Mouse (Mus musculus): ENCODE data around the gene Csmd2. TPM values are rescaled to one million over a fixed set of nuclear protein-coding genes. Genes with fewer than 3 reads are reported as not detected.
"Not testable (repeated sequence)": the region's sequence is repeated elsewhere in the genome, so short reads cannot be mapped to it uniquely, and the experiment has no call there.

The Csmd2 gene
- total RNA-seq, 2 experiments from 2014 or later: 39.0 to 40.2 TPM

- no peak for DNase-seq (ENCODE audit: low spot score in 2 of 2)
Measured at GRCm38 (mm10) chr4:128041901-128042300, 54.2 kb downstream of the Csmd2 start.

- no peak for DNase-seq (ENCODE audit: low spot score in 2 of 2)
Measured at GRCm38 (mm10) chr4:128042626-128043025, 55.0 kb downstream of the Csmd2 start.

GRCm38 (mm10) chr4:128048716-128049115 lies 61.1 kb downstream of the Csmd2 start:
- no peak for DNase-seq (ENCODE audit: low spot score in 2 of 2)

- no peak for DNase-seq (ENCODE audit: low spot score in 2 of 2)
Measured at GRCm38 (mm10) chr4:128052701-128053100, 65.0 kb downstream of the Csmd2 start.

- not testable (repeated sequence) for DNase-seq (ENCODE audit: low spot score in 2 of 2)
Measured at GRCm38 (mm10) chr4:128061274-128061673, 73.6 kb downstream of the Csmd2 start.

GRCm38 (mm10) chr4:128067189-128067588 lies 79.5 kb downstream of the Csmd2 start:
- peak; percentile 36 to 63 for DNase-seq (ENCODE audit: low spot score in 2 of 2)

GRCm38 (mm10) chr4:128084466-128084865 lies 96.8 kb downstream of the Csmd2 start:
- DNase-seq (ENCODE audit: low spot score in 2 of 2): no peak

- DNase-seq (ENCODE audit: low spot score in 2 of 2): peak; percentile 24 to 57
Measured at GRCm38 (mm10) chr4:128085096-128085495, 97.4 kb downstream of the Csmd2 start.

GRCm38 (mm10) chr4:128087147-128087606 lies 99.5 kb downstream of the Csmd2 start:
- no peak for DNase-seq (ENCODE audit: low spot score in 2 of 2)

GRCm38 (mm10) chr4:128087704-128088103 lies 100.0 kb downstream of the Csmd2 start:
- DNase-seq (ENCODE audit: low spot score in 2 of 2): no peak

GRCm38 (mm10) chr4:128088264-128088663 lies 100.6 kb downstream of the Csmd2 start:
- DNase-seq (ENCODE audit: low spot score in 2 of 2): no peak

GRCm38 (mm10) chr4:128091938-128092337 lies 104.3 kb downstream of the Csmd2 start:
- DNase-seq (ENCODE audit: low spot score in 2 of 2): peak; percentile 61 to 72

- no peak for DNase-seq (ENCODE audit: low spot score in 2 of 2)
Measured at GRCm38 (mm10) chr4:128099515-128099914, 111.9 kb downstream of the Csmd2 start.

- no peak for DNase-seq (ENCODE audit: low spot score in 2 of 2)
Measured at GRCm38 (mm10) chr4:128100541-128100940, 112.9 kb downstream of the Csmd2 start.

GRCm38 (mm10) chr4:128116331-128116730 lies 128.7 kb downstream of the Csmd2 start:
- no peak for DNase-seq (ENCODE audit: low spot score in 2 of 2)

- no peak for DNase-seq (ENCODE audit: low spot score in 2 of 2)
Measured at GRCm38 (mm10) chr4:128123281-128123680, 135.6 kb downstream of the Csmd2 start.

- no peak for DNase-seq (ENCODE audit: low spot score in 2 of 2)
Measured at GRCm38 (mm10) chr4:128124738-128125137, 137.1 kb downstream of the Csmd2 start.

- no peak for DNase-seq (ENCODE audit: low spot score in 2 of 2)
Measured at GRCm38 (mm10) chr4:128128546-128128945, 140.9 kb downstream of the Csmd2 start.

- DNase-seq (ENCODE audit: low spot score in 2 of 2): no peak
Measured at GRCm38 (mm10) chr4:128130611-128131142, 143.0 kb downstream of the Csmd2 start.

GRCm38 (mm10) chr4:128131666-128132065 lies 144.0 kb downstream of the Csmd2 start:
- DNase-seq (ENCODE audit: low spot score in 2 of 2): no peak

- DNase-seq (ENCODE audit: low spot score in 2 of 2): peak; percentile 43 to 61
Measured at GRCm38 (mm10) chr4:128132876-128133646, 145.4 kb downstream of the Csmd2 start.

GRCm38 (mm10) chr4:128134348-128134994 lies 146.8 kb downstream of the Csmd2 start:
- no peak for DNase-seq (ENCODE audit: low spot score in 2 of 2)

All from layer of hippocampus, adult 18-20 months (tissue).